Comparison of ENCODE assay signal across 17 mouse cellular contexts in the genomic region with DNA sequence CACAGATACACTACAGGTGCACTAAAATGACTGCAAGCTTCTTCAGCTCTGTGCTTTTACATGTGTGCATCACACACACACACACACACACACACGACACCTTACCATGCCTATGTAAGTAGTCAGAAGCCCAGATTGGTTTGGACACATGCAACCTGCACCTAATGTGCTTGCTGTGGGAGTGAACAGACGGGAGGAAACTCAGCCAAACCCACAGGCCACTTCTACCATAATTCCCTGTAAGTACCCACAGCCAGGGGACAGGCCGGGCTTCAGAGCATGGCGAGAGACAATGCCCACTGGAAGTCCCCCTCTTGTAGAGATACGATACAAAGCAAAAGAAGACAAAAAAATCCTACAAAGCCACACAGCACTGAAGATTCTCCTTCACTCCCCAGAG.
DNase-seq lines count a peak whose midpoint lies in the region; ATAC-seq and TF ChIP-seq lines count a peak whose summit lies in the region.
"Had no signal": no experiment of that assay in that cellular context is flagged by ENCODE, and none has a peak within 500 bp of the region (broad histone marks: within the 10 kb centered on the region; RNA-seq: fewer than 3 reads in every experiment).

No protein-coding gene starts in this region.

- H3K4me3 ChIP-seq in layer of hippocampus, adult 2 months, result no peak overlapping the region
- no peak overlapping the region for H3K4me3 ChIP-seq in cerebellum, adult 2 months (replicated peaks; ENCODE audit: insufficient read depth, low read depth, low read length)
- H3K4me3 ChIP-seq in midbrain, postnatal 0 days (ENCODE audit: low read depth, low read length), result no peak overlapping the region
- H3K4me3 ChIP-seq: embryonic facial prominence, embryonic 12.5 days; forebrain, embryonic 12.5 days; heart, embryonic 10.5 days; heart, embryonic 15.5 days; hindbrain, embryonic 13.5 days had no signal

- no peaks in the 10 kb centered on the region for H3K9me3 ChIP-seq in midbrain, postnatal 0 days (ENCODE audit: low read length)
- H3K9me3 ChIP-seq: embryonic facial prominence, embryonic 12.5 days; forebrain, embryonic 12.5 days; heart, embryonic 10.5 days; heart, embryonic 15.5 days; hindbrain, embryonic 13.5 days had no signal

- H3K36me3 ChIP-seq in midbrain, postnatal 0 days (ENCODE audit: insufficient read depth, low read length), result no peaks in the 10 kb centered on the region
- H3K36me3 ChIP-seq: embryonic facial prominence, embryonic 12.5 days; forebrain, embryonic 12.5 days; heart, embryonic 10.5 days; heart, embryonic 15.5 days; hindbrain, embryonic 13.5 days had no signal

- 36% methylated on average over 5 of the region's 5 CpGs for WGBS in cerebellum, adult 2 months
- 71% methylated on average over 5 of the region's 5 CpGs for WGBS in midbrain, postnatal 0 days

- no peak overlapping the region for H3K9ac ChIP-seq in midbrain, postnatal 0 days (replicated peaks; ENCODE audit: low read length, poor library complexity, severe bottlenecking)
- H3K9ac ChIP-seq: embryonic facial prominence, embryonic 12.5 days; forebrain, embryonic 12.5 days; heart, embryonic 15.5 days; hindbrain, embryonic 13.5 days had no signal

- TF ChIP-seq POLR2A in cerebellum, adult 2 months (IDR thresholded peaks at IDR 0.05; ENCODE audit: borderline replicate concordance, insufficient read depth, low read length), result no peak

- no peaks in the 10 kb centered on the region for H3K27me3 ChIP-seq in cerebellum, adult 2 months (ENCODE audit: control insufficient read depth, insufficient read depth, low read length)
- H3K27me3 ChIP-seq in midbrain, postnatal 0 days (ENCODE audit: insufficient read depth, low read length), result no peaks in the 10 kb centered on the region
- H3K27me3 ChIP-seq: embryonic facial prominence, embryonic 12.5 days; forebrain, embryonic 12.5 days; heart, embryonic 15.5 days; hindbrain, embryonic 13.5 days had no signal

- DNase-seq in layer of hippocampus, adult 2 months (ENCODE audit: low spot score in 2 of 2), result no peak
- no peak for DNase-seq in layer of hippocampus, adult 8-10 months (ENCODE audit: low spot score in 2 of 2)
- peak; percentile 55 to 75 for DNase-seq in cerebellum, adult 2 months
- peak; percentile 76 to 81 for DNase-seq in cerebellum, postnatal 10 days
- no peak for DNase-seq in right cerebral cortex, postnatal 4 days
- DNase-seq in midbrain, postnatal 0 days (ENCODE audit: low spot score), result no peak
- DNase-seq: adrenal gland, postnatal 10 days; gastrocnemius, postnatal 10 days; heart, adult 18-20 months; heart, postnatal 14 days had no signal

- no peak overlapping the region for H3K4me2 ChIP-seq in midbrain, postnatal 0 days (ENCODE audit: low read depth, low read length, poor library complexity, severe bottlenecking)
- H3K4me2 ChIP-seq: embryonic facial prominence, embryonic 12.5 days; forebrain, embryonic 12.5 days; heart, embryonic 15.5 days; hindbrain, embryonic 13.5 days had no signal

- no peak for ATAC-seq in midbrain, postnatal 0 days (ENCODE audit: low FRiP score)
- no peak for ATAC-seq in erythroblast, adult 5-6 weeks (replicated peaks; ENCODE audit: low FRiP score, poor library complexity, severe bottlenecking)
- ATAC-seq: hindbrain, postnatal 0 days had no signal

- H3K4me1 ChIP-seq in cerebellum, adult 2 months (ENCODE audit: control insufficient read depth, insufficient read depth, low read length), result peaks cover 76% of the 10 kb centered on the region
- H3K4me1 ChIP-seq in midbrain, postnatal 0 days (ENCODE audit: insufficient read depth, low read length), result no peaks in the 10 kb centered on the region

- TF ChIP-seq CTCF in layer of hippocampus, adult 2 months (conservative IDR thresholded peaks at IDR 0.05), result no peak
- TF ChIP-seq CTCF in cerebellum, adult 2 months (IDR thresholded peaks at IDR 0.05; ENCODE audit: borderline replicate concordance, insufficient read depth, low read depth, low read length), result no peak
- no peak for TF ChIP-seq CTCF in midbrain, postnatal 0 days (IDR thresholded peaks at IDR 0.05)

- peak overlapping the region; percentile 93 for H3K27ac ChIP-seq in layer of hippocampus, adult 2 months
- peak overlapping the region; percentile 1; the same call in 1 of the 2 replicates for H3K27ac ChIP-seq in cerebellum, adult 2 months (ENCODE audit: insufficient read depth, low read length)
- no peak overlapping the region for H3K27ac ChIP-seq in midbrain, postnatal 0 days (ENCODE audit: low read depth, low read length)
- H3K27ac ChIP-seq: embryonic facial prominence, embryonic 12.5 days; forebrain, embryonic 12.5 days; heart, embryonic 10.5 days; heart, embryonic 15.5 days; hindbrain, postnatal 0 days had no signal

Comparison
In these comparisons a context has a peak if more than half of its experiments do, and no peak if none do; other contexts are left out.
1. DNase-seq: peak in cerebellum, adult 2 months (2 of 2) and cerebellum, postnatal 10 days (2 of 2); none in layer of hippocampus, adult 2 months (0 of 2), layer of hippocampus, adult 8-10 months (0 of 2), right cerebral cortex, postnatal 4 days (single experiment) and midbrain, postnatal 0 days (single experiment).